Mouse (Mus musculus): ENCODE data around the gene Gpr152.
"Not testable (repeated sequence)": the region's sequence is repeated elsewhere in the genome, so short reads cannot be mapped to it uniquely, and the experiment has no call there.

Gene Gpr152

GRCm38 (mm10) chr19:4131768-4132167, 7.8 kb upstream of the Gpr152 start:
- no peak for DNase-seq

GRCm38 (mm10) chr19:4134354-4134753, 5.2 kb upstream of the Gpr152 start:
- DNase-seq: no peak

GRCm38 (mm10) chr19:4135229-4135962, 4.2 kb upstream of the Gpr152 start:
- DNase-seq: not testable (repeated sequence)

- not testable (repeated sequence) for DNase-seq
Measured at GRCm38 (mm10) chr19:4135963-4136345, 3.6 kb upstream of the Gpr152 start.

GRCm38 (mm10) chr19:4136463-4136862, 3.1 kb upstream of the Gpr152 start:
- no peak for DNase-seq

- DNase-seq: no peak
Measured at GRCm38 (mm10) chr19:4137913-4138312, 1.7 kb upstream of the Gpr152 start.

GRCm38 (mm10) chr19:4140147-4140546, 560 bp downstream of the Gpr152 start:
- no peak for DNase-seq

GRCm38 (mm10) chr19:4142416-4143173, 3.0 kb downstream of the Gpr152 start:
- DNase-seq: peak; percentile 75

- DNase-seq: no peak
Measured at GRCm38 (mm10) chr19:4143759-4144268, 4.2 kb downstream of the Gpr152 start, which contains the start of gene Cabp4. Cabp4 (minus strand) TSS chr19:4144033.

GRCm38 (mm10) chr19:4144550-4145498, 5.2 kb downstream of the Gpr152 start:
- DNase-seq: peak; percentile 39

GRCm38 (mm10) chr19:4145936-4146335, 6.3 kb downstream of the Gpr152 start:
- no peak for DNase-seq

GRCm38 (mm10) chr19:4146366-4147021, 6.9 kb downstream of the Gpr152 start:
- no peak for DNase-seq

GRCm38 (mm10) chr19:4147022-4147405, 7.4 kb downstream of the Gpr152 start:
- no peak for DNase-seq

GRCm38 (mm10) chr19:4147782-4148490, 8.3 kb downstream of the Gpr152 start:
- DNase-seq: peak; percentile 12

- peak; percentile 96 for DNase-seq
Measured at GRCm38 (mm10) chr19:4148491-4148806, 8.9 kb downstream of the Gpr152 start, which contains the start of gene Coro1b. Coro1b (plus strand) TSS chr19:4148619.

GRCm38 (mm10) chr19:4148819-4149218, 9.2 kb downstream of the Gpr152 start:
- no peak for DNase-seq

GRCm38 (mm10) chr19:4149283-4149682, 9.7 kb downstream of the Gpr152 start:
- DNase-seq: no peak

GRCm38 (mm10) chr19:4149764-4150461, 10.3 kb downstream of the Gpr152 start:
- DNase-seq: no peak

GRCm38 (mm10) chr19:4150567-4151487, 11.2 kb downstream of the Gpr152 start:
- no peak for DNase-seq

- DNase-seq: no peak
Measured at GRCm38 (mm10) chr19:4151488-4151860, 11.9 kb downstream of the Gpr152 start.

Data from kidney, adult 11 months (tissue).